Mouse (Mus musculus) lung, adult 2 months (tissue): Measurements from ENCODE around the gene Tnr. TPM values are rescaled to one million over a fixed set of nuclear protein-coding genes. Genes with fewer than 3 reads are reported as not detected.

ENCODE experiments used
- DNase-seq: peaks from one replicate; pipeline ENCODE4 v3.0.0; 2022
- H3K4me1 ChIP-seq: fragments of 200-500 bp; 2 replicates; pipeline ENCODE4 v1.6.1; 2011; ENCODE audit warnings: low read length; ENCODE audit not compliant: control insufficient read depth, insufficient read depth
- H3K4me3 ChIP-seq: fragments of 200-500 bp; replicated peaks from 2 replicates; pipeline ENCODE3; 2011; ENCODE audit warnings: low read depth, mild to moderate bottlenecking, control low read depth, low read length; ENCODE audit errors: extremely low read depth
- CTCF ChIP-seq: fragments of 200-500 bp; IDR thresholded peaks from 2 replicates; pipeline ENCODE4 v1.5.1; 2011; ENCODE audit warnings: mild to moderate bottlenecking, low read length, control low read depth; ENCODE audit not compliant: insufficient read depth
- POLR2A ChIP-seq: fragments of 200-500 bp; IDR thresholded peaks from 2 replicates; pipeline ENCODE4 v1.6.1; 2011; ENCODE audit warnings: low read depth, mild to moderate bottlenecking, control low read depth, low read length, borderline replicate concordance; ENCODE audit errors: extremely low read depth
- WGBS: fragments of 180-500 bp; shearing (Covaris S2); methylation state at CpG from one replicate; pipeline ENCODE4 v1.1.7; 2018; 5-methylcytosine and 5-hydroxymethylcytosine counted together
- polyA plus RNA-seq: library from polyadenylated mRNA; depleted of rRNA; stranded (reverse); fragments of >200 nt; gene quantifications from 2 replicates; pipeline ENCODE4 v1.2.3, GENCODE M21; 2012

Tnr gene
- polyA plus RNA-seq, 1 experiment: 0.12 TPM

- WGBS: 68% methylated on average over 1 of the region's 1 CpGs
These were observed 342.1 kb downstream of the Tnr start for GRCm38 (mm10) chr1:159865696-159866095.

DNA sequence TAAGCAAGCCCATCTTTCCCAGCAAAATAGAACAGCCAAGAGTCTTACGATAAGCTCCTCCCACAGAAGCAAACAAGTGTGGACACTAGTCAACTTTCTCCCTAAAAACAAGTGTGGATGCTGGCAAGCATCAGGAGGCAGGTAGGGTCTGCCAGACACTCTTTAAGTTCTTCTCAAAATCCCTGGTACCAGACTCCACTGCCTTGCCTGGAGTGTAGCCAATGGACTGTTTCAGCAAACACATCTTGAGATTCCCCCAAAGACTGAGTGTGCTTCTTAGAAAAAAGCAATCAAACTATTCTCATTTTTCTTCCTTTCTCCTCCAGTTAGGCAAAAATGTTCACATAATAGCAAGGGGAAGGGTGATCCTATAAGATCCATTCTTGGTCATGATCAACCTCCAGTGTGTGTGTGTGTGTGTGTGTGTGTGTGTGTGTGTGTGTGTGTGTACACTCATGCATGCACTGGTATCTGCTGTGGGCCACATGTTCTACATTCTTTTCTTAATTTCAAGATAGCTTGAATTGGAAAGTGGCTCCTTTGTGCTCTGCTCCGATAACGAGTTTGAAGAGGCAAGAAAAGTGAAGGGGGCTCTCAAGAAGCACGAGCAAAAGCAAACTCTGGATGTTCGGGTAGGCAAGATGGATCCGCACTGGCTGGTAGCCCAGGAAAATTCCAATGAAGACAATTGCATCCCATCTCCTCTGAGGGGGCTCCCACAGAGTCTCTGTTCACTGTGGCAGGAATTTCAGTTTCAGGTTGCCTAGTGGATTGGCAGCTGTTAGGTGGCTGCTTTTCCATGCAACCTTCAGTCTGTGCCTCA is 346.3 kb downstream of the Tnr start:
- TF ChIP-seq CTCF (no peak), POLR2A (no peak)
- Histone ChIP-seq H3K4me1 (no peaks in the 10 kb centered on the region), H3K4me3 (no peak overlapping the region)
- 61% methylated on average over 6 of the region's 6 CpGs for WGBS
- DNase-seq: no peak

More at GRCm38 (mm10) chr1:159865696-159866095, 342.1 kb downstream of the Tnr start:
- H3K4me1 ChIP-seq: no peaks in the 10 kb centered on the region
- DNase-seq: no peak
- no peak overlapping the region for H3K4me3 ChIP-seq
- TF ChIP-seq POLR2A: no peak
- no peak for TF ChIP-seq CTCF

DNA sequence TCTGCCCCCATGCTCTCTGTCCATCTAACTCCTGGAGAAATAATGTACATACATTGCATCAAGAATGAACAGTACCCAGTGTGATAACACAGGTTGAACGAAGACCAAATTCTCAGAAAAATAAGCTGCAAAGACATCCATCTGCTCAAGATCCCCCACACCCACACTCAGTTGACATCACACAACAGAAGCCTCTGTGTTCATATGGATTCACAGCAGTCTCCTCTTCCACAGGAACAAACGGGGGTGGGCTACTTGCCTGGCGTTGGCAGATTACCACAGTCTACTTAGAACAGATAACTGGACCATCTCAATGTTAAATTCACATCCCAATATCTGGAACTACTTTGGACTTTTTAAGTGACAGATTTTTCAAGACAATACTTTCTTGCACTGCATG is 349.3 kb downstream of the Tnr start:
- WGBS: 73% methylated on average over 3 of the region's 3 CpGs
- TF ChIP-seq POLR2A (no peak), CTCF (no peak)
- Histone ChIP-seq H3K4me1 (no peaks in the 10 kb centered on the region), H3K4me3 (no peak overlapping the region)
- no peak for DNase-seq

GRCm38 (mm10) chr1:159878681-159879080 is 355.1 kb downstream of the Tnr start:
- TF ChIP-seq CTCF (no peak), POLR2A (no peak)
- no peak for DNase-seq
- WGBS: 52% methylated on average over 3 of the region's 3 CpGs

GRCm38 (mm10) chr1:159879866-159880265 is 356.3 kb downstream of the Tnr start:
- WGBS: 76% methylated on average over 4 of the region's 4 CpGs
- Histone ChIP-seq H3K4me3 (no peak overlapping the region), H3K4me1 (no peaks in the 10 kb centered on the region)
- no peak for TF ChIP-seq CTCF
- no peak for TF ChIP-seq POLR2A
- no peak for DNase-seq

More at GRCm38 (mm10) chr1:159878681-159879080, 355.1 kb downstream of the Tnr start:
- Histone ChIP-seq H3K4me3 (no peak overlapping the region), H3K4me1 (no peaks in the 10 kb centered on the region)

DNA sequence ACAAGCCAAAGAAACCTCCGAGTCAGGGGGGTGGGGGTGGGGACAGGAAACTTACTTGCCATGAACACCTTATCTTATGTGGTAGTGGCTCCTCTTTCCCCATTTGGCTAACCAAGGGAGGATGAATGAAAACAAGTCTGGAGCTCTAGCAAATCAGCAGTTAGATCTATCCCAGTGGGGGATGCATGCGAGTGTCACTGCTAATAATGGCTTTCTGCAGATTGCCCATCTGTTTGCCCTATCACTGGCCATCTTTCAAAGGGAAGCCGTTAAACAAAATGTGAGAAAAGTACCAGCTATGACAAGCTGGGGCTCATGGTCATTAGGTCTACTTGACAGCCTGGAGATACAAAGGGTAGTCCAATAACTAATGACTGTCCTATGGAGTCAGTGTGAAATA is 361.9 kb downstream of the Tnr start:
- Histone ChIP-seq H3K4me1 (no peaks in the 10 kb centered on the region), H3K4me3 (no peak overlapping the region)
- TF ChIP-seq CTCF (no peak), POLR2A (no peak)
- no peak for DNase-seq
- WGBS: 38% methylated on average over 3 of the region's 3 CpGs

DNA sequence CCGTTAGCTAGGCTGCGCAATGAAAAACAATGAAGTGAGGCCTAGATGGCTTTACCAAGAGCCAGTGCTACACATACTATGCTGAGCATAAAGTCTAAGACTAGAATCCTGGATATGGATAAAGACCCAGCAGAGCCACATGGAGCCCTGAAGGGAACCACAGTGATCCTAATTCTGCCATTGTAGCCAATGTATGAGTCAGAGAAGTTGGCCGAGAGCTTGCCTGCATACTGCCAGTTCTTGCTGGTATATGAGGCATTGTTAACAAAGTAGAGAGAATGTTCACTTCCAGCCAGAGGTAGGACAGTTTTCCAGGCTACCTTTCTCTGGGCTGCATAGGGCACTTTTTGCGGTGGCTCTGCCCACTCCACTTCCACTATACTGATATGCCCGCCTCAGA is 365.0 kb downstream of the Tnr start:
- WGBS: 94% methylated on average over 5 of the region's 5 CpGs
- Histone ChIP-seq H3K4me1 (no peaks in the 10 kb centered on the region), H3K4me3 (no peak overlapping the region)
- no peak for DNase-seq
- TF ChIP-seq POLR2A: no peak
- no peak for TF ChIP-seq CTCF

GRCm38 (mm10) chr1:159889012-159889765 is 365.6 kb downstream of the Tnr start:
- 49% methylated on average over 17 of the region's 17 CpGs for WGBS
- no peak for DNase-seq
- no peaks in the 10 kb centered on the region for H3K4me1 ChIP-seq
- H3K4me3 ChIP-seq: no peak overlapping the region
- TF ChIP-seq CTCF (no peak), POLR2A (no peak)

GRCm38 (mm10) chr1:159890524-159890923 is 367.0 kb downstream of the Tnr start:
- no peak overlapping the region for H3K4me3 ChIP-seq
- 75% methylated on average over 5 of the region's 5 CpGs for WGBS
- no peaks in the 10 kb centered on the region for H3K4me1 ChIP-seq
- DNase-seq: no peak
- TF ChIP-seq POLR2A: no peak
